Mouse (Mus musculus): ENCODE data around the gene BC048403.

The BC048403 gene

DNA sequence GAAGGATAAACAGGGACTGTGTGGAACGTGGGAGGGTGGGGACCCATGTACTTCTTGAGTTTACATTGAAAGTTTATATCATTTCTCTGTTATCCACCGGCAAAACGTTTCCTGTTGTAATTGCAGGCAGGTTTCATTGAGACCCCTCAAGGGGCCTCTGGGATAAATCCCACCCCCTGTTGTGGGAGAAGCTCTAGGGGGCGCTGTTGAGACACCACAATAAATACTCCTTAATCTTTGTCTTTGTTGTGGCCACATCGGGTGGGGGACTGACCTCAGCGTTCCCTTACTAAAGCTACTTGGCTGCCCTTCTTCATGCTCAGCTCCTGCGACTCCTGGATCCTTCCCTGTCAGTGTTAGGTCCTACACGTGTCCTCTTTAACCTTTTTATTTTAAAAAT lies 19.4 kb downstream of the BC048403 start:
- no peak for DNase-seq

DNA sequence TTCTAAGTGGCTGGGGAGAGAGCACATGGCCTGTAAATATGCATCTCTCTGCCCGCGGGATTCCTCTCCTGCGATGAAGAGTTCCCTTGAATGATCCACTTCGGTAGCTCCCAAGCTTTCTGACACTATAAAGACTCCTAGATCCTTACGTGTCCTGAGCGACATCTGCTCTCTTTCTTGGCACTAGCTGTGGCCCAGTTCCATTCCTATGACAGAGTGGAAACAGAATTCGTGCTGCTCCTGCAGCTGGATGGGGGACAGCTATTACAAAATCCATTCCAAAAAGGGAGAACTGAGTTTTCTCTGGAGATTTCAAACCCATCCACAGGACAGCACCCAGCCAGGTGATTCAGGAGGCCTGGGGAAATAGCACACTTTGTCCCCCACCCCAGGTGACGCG lies 22.4 kb downstream of the BC048403 start:
- no peak for DNase-seq

DNA sequence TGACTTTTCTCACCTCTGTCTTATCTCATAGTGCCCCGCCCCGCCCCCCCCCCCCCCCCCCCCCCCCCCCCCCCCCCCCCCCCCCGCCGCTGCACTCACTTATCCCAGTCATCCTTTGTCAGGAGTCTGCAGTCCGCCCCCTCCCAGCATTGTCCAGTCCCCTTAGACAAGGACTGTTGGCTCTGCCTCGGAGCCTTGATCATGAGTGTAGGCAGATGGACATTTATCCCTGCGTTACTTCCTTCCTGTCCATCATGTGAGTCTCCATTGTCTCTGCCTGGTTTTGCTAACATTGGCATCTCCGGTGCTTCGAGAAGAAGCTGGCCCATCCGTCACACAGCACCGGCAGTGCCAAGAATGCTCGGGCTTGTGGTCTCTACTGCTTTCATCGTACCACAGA lies 23.5 kb downstream of the BC048403 start:
- no peak for DNase-seq

DNA sequence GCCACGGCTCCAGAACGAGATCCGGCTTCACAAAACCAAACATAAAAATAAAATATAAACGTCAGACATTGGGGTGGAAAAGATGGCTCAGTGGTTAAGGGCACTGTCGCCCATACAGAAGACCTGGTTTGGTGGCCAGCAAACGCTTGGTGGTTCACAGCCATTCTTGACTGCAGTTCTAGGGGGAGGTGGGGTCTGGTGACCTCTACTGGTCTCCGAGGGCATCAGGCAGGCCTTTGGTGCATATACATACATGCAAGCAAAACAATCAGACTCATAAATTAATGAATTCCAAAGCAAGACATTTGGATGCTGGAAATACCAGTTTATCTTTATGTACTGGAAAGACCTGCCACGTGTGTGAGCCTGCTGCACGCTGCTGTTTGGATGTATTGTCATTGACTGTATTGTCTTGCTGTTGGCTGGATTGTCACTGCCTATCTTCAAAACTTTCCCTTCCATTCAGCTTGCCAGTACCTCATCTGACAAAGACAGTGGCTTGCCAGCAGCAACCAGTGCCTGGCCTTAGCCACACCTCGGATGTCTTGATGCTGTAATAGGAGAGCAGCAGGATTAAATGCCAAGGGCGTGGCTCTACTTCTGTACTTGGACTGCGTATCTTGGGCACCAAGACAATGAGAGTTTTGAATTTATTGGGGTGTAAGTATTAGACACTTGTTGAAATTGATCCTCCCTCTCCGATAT lies 24.9 kb downstream of the BC048403 start:
- DNase-seq = no peak

DNA sequence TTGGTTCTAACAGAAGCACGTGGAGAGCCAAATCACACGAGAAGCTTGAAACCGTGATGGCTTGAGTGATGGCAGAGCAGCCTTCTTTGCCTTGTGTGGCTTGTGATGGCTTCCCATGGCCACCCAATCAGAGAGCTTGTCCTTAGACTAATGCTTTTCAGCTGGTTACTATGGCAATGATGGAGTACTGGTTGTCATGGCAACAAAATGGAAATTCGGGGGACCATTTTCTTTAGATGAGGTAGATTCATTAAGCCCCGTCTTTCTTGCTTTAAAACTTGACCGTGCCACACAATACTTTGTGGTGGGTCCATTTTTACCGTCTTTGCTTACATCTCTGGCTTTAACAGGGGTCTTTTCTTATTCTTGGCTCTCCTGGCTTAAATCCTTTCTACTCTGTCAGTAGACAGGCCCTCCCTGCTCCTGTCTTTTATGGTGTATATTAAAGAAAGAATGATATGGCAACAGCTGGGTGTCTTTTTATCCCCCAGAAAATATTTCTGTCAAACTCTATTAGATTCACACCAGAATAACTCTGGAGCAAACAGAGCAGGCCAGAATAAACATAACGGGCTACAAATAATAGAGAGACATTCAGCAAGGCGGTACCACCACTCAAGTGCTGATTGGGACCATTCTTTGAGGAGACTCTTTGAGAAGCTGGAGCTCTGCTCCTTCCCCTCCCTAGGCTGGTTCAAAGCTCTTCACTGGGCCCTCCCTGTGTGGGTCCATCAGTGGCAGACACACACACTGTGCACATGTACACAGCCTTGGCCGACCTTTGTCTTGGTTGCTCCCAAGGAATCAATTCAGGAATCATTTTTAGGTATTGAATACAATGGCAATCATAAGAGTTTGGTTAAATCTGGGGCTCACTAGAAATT lies 25.7 kb downstream of the BC048403 start:
- no peak for DNase-seq

DNA sequence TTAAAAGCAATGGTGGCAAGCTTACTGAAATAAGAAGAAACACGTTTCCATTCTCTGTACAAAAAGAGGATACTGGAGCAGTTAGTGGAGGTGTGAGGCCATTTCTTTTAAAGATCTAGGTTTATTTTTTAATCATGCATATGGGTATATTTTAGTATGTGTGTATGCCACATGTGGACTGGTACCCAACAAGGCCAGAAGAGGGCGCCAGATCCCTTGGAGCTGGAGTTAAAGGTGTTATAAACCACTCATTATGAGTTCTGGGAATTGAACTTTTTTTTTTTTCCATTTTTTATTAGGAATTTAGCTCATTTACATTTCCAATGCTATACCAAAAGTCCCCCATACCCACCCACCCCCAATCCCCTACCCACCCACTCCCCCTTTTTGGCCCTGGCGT lies 27.6 kb downstream of the BC048403 start:
- DNase-seq = peak; percentile 31

DNA sequence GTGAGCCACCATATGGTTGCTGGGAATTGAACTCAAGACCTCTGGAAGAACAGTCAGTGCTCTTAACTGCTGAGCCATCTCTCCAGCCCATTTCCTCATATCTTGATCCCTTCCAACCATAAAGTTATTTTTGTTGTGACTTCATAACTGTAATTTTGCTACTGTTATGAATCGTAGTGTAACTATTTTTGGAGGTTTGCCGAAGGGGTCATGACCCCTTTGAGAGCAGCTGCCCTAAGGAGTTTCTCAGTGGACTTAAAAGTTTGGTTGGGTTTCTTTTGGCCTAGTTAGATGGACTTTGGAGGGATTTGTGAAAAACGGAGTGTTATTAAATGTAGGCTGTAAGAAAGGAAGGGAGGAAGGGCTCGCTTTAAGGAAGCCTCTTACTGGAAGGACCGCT lies 30.0 kb downstream of the BC048403 start:
- DNase-seq = no peak

DNA sequence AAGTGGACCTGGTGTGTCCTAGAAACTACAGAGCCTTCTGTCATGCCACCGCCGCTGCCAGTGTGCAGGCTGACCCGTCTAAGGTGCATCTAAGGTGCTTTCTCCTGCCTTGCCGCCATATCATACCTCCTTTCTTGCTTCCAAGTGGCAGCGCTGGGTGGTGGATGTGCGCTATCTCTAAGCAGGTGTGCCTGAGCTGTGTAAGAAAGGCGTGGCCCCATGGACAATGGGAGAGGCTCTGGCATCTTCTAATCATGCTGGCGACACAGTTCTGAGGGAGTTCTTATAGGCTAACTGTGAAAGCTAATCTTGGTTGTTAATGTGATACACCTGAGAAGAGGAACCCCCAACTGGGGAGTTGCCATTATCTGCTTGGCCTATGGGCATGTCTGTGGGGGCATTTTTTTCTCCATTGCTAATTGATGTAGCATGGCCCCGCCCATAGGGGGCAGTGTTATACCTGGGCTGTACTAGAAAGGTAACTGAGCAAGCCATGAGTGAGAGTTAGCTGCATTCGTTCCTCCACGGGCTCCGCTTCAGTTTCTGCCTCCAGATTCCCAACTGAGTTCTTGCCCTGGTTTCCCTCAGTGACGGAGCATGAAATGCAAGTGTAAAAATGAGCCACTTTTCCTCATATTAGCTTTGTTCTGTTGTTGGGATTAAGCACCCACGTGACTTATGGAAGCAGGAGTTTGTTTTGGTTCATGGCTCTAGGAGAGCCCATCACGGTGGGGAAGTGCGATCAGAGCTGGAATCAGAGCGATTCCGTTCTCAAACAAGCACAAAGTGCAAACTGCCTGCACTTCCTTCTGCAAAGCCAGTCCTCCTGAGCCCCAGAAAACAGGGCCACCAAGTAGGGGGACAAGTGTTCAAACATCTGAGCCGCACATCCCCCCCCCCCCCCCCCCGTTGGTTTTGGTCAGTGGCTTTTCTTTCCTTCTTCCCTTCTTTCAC lies 31.2 kb downstream of the BC048403 start:
- peak; percentile 46 for DNase-seq

DNA sequence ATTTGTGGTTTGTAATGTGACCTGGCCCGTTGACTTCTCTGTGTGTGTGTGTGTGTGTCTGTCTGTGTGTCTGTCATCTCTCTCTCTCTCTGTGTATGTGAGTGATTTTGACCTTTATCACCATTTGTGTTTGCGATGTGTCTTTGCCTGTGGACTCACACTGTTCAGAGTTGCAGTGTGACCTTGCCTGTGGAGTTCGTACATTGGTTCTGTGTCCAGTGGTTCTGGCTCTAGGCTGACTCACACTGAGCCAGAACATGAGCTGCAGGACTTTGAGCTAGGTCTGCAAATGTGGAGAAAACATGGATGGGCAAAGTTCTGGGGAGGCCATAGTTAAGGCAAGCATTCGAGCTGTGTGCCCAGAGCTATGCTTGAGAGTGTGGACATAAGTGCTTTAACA lies 34.1 kb downstream of the BC048403 start:
- DNase-seq = no peak

DNA sequence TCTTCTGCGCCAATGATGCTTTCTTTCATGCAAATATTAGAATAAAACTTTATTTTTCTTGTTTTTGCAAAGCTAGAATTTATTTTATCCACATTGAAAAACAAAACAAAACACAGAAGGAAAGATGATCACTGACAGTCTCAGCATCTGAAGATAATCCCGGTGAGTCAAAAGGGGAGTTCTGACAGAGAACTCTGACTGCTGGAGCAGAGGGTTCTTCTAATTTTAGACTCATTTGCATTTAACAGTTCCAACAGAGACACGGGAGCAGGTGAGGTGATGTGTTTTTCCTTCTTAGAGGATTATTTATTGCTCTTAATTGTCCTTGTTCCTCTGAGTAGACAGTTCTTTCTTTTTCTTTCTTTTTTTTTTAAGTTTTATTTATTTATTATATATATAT lies 36.3 kb downstream of the BC048403 start:
- no peak for DNase-seq

DNA sequence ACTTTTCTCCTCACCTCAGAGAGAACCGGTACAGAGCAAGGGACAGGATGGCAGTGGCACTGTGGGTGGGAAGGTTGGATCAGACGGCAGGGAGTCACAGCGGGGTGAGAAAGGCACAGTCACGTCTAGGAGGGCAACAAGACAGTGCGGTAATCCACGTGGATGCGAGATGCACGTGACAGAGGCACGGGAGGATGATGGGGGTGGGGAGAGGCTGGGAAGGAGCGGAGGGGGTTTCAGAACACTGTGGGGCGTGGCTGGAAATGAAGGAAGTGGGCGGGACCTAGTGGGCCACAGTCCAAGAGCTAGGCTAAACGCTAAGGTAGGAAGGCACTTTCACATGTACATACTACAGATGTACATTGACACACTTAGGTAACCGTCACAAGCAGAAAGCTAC lies 41.4 kb downstream of the BC048403 start:
- no peak for DNase-seq

DNA sequence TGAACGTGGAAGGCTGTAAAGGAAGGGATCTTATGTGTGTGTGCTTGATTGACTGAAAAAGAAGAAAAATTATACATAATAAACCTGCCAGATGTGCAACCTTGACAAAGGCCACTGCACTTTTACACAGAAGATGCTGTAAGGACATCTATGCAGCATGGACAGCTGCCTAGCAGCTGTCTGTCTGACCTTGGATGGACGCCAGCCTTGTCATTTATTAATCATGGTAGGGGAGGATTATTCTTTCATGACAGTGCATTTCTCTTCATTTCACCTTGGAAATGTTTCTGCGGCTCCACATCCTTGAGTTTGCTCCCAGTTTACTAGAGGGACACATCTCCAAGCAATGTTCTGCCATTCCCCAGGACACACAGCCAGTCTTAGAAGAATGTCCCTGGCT lies 48.8 kb downstream of the BC048403 start:
- no peak for DNase-seq

DNA sequence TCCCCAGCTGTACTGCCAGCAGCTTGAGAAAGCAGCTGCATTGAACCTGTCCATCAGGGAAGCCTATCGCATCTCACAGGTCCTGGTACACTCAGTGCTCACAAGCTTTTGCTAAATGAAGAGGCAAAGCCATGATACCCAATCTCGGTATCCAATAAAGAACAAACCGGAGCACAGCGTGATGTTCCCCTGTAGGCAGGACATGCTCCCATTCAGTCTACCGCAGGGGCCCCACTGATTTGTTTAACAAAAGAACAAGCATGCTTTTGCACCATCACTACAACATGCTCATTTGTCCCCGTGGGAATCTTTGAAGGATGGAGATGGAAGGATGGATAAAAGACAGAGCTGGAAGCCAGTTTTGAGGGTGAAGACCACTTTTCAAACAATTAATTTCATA lies 50.3 kb downstream of the BC048403 start:
- DNase-seq = no peak

DNA sequence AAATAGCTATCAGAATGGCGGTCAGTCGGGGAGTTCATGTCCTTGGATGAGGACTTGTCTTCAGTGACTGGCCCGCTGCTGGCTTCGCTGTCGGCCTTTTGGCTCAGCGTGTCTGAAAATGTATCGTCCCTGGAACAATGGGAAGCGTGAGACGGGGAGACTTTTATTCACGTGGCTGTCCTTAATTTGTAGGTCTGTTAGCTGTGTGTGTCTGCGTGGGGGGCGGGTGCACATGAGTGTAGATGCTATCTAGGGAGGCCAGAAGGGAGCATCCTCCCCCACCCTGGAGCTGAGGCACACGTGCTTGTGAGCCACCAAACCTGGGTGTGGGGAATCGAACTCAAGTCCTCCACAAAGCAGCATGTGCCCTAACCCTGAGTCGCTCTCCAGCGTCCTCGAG lies 52.9 kb downstream of the BC048403 start:
- DNase-seq = no peak

DNA sequence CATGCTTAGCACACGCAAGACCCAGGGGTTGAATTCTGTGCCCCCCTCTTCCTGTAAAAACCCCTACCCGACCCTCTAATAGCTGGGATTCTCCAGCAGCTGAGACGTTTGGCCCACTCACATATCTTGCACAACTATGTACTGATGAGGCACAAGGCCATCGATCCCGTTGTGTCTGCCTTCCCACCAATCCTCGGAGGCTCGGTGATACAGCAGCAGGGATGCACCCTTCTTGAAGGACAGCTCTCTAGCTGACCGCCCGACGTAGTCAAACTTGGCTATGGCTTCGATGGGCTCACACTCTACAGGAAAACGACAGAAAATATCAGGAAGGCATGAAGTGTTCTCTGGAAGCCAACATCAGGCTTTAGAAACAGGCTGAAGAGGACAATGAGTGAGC lies 54.7 kb downstream of the BC048403 start:
- DNase-seq = no peak

DNA sequence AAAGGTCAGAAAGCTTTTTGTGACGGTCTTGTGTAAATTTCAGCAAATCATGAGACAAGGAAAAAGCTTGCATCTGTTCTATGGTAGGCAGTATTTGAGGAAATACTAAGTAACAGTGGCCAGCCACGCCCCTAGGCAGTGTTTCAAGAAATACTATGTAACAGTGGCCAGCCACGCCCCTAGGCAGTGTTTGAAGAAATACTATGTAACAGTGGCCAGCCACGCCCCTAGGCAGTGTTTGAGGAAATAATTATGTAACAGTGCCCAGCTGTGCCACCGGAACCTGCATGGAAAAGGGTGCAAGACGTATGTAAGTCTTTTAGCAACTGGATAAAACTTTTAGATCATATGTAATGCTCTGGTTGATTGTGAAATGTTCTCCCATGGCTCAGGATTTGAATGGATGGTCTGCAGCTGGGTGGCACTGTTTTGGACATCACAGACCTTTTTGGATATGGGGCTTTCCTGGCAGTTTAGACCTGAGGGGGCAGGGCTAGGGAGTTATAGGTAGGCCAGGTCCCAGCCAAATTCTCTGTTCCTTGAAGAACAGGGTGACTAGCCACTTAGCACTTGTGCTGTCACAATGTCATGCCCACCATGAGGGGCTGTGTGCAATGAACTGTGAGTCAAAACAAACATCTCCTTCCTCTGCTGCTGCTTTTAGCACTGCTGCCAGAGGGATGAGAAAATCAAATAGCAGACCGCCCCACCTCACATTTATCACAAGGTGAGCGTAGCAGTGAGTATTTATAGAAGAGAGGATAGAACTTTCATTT lies 56.5 kb downstream of the BC048403 start:
- DNase-seq = peak; percentile 49

DNA sequence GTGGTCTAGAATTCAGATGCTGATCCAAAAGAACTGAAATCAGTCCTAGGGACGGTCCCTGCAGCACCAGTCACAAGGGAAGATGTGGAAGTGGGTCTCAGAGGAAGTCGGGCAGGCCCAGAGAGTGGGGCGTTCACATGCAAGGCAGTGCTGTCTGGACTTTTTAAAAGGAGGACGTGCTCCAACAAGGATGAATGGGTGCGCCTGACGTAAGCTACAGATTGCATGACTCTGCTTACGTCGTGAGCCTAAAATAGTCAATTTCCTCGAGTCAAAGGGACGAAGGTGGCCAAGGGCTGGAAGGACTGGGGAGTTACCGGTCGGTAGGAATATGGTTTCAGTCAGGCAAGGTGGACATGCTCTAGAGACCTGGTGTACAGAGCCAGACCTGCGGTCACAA lies 60.3 kb downstream of the BC048403 start:
- DNase-seq = no peak
